Mouse (Mus musculus) left cerebral cortex, postnatal 10 days (tissue): ENCODE measurements around the gene Foxo4. TPM values are rescaled to one million over a fixed set of nuclear protein-coding genes. Genes with fewer than 3 reads are reported as not detected.

Experiments
- DNase-seq, 2 experiments: peaks; one replicate each; pipeline ENCODE4 v3.0.0; 2021 to 2022; ENCODE audit warnings: low spot score in 2 of 2, mixed read lengths in 1 of 2; ENCODE audit errors: extremely low spot score in 1 of 2
- intact Hi-C: fragments of 180-260 bp; cut with DNase I; formaldehyde crosslinking; loops from one replicate; pipeline ENCODE4 v1.15.1; 2025
- total RNA-seq, 2 experiments: library from RNA; stranded (reverse); gene quantifications; 2 replicates each; pipeline ENCODE4 v1.2.3; 2021

Gene Foxo4
- 10 to 100 TPM in 1 of 2 experiments, 1 to 10 TPM in 1; 9.1 to 10.4 TPM for total RNA-seq

DNA sequence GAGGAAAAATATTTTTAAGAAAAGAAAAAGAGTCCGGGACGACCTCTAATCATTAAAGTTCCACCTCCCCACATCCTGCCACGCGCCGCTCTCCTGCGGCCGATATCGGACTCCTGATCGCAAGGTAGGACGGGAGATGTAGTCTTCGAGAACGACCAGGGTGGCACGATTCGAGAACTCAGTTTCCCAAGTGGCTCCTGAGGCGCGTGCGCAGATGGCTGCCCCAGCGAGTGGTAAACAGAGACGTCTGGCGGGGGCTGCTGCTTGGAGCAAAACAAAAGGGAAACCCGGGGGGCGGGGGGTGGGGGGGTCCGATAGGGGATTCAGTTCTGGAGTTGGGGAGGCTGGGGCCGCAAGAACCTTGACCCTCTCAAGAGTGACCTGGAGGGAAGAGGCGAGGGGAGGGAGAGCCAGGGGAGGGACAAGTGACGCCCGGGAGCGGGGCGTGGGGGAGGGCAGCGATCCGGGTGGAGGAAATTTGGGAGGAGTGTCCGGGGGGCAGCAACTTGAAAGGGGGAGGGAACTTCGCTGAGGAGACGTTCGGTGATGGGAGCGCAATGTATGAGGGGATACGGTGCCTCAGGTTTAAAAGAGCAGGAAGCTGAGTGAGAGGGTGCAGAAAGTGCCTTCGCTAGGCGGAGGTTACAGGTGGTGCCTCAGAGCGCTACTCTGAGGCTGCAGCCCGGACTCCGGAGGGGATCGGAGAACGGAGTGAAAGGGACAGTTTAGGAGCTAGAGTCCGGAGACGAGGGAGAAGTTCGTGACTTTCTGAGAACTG lies at the start of gene Foxo4:
Foxo4 (plus strand) TSS at position 577 of the 778 bp plus-strand sequence.
- peak; percentile 85 to 91 for DNase-seq
- intact Hi-C loops = no loop called here

DNA sequence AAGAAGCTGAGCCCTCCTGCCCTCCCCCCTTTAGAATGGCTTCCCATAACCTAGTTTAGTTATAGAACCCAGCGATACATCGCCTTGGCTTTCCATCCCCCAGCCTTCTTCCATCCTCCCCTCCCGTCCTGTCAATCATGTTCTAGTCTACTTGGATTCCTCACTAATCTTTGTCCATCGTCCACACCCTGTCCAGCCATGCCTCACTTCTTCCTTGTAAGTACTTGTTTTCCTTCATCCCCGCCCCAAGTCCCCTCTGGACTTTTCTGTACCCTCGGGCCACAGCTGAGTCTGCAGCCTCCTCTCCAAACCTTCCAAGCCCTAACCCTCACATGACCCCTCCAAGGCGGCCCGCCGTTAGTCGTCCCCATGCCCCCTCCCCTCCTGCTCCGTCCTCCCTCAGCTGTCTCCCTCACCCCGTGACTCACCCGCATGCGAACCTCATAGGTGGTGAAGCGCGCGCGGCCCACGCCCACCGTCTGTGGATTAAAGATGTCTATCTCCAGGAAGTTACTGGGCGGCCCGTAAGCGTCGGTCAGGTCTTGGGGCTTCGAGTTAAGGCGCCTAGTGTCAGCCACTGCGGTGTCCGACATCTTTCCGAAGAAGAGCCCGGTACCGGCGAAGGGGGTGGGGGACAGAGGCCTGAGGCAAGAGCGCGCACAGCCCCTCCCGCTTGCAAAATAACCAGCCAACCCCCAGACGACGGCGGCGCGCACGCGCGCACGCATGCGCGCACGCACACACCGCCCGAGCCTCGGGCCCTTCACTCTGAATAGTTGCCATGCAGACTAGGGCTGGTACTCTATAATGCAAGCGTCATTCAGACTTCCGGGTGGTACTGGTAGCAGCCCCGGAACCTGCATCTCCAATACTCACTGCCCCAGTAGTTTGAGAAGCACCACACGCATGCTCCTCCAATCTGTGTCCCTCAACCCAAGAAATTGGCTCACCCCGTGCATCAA lies 32.2 kb upstream of the Foxo4 start, which contains the start of gene Snx12:
Snx12 (minus strand) TSS at position 730 of the 962 bp plus-strand sequence.
- intact Hi-C loops = no loop called here
- peak; percentile 88 to 89 for DNase-seq

DNA sequence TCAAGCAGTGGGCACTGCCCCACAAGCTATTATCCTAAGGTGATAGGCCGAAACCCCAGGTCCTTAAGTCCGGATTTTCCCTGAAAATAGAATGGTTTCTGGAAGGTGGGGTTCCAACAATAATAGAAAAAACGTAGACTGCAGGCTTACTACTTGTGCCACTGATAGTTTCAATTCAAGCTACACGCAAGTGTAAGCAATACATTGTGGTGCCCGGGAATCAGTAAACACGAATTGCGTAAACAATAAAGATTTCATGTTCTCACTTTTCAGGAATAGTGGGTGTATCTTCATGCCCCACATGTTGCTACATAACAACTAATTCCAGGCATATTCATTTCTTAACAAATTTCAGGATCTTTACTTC lies 31.5 kb upstream of the Foxo4 start:
- no peak for DNase-seq
- intact Hi-C loops = no loop called here

DNA sequence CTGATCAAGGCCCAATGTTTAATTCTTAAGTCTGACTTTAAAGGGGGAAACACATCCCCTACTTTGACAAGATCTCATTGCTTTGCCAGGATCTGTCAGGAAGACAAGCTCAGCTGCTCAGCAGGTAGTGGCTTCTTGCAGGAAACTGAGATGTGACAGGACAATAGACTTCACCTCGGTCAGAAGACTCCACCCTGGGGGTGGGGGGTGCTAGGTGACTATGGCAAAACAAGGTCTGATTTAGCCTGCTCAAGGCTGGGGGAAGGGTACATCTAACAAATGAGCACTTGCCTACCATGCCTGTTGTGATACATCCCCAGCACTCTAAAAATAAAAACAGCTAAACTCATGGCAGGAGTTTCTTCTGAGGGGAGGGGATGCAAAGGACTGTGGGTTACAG lies 9.3 kb upstream of the Foxo4 start:
- DNase-seq = no peak
- intact Hi-C loops = no loop called here

DNA sequence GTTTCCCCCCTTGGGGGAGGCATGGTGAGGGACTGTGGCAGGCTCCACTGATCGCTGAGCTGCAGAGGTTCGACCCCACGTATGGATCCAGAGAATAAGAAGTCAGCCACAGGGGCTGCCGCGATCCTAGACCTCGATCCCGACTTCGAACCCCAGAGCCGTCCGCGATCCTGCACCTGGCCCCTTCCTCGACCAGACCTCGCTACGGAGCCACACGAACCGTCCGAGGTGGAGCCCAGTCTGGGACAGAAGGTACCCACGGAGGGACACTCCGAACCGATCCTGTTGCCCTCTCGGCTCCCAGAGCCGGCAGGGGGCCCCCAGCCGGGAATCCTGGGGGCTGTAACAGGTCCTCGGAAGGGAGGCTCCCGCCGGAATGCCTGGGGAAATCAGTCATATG lies 412 bp downstream of the Foxo4 start:
- intact Hi-C loops = no loop called here
- DNase-seq = no peak

DNA sequence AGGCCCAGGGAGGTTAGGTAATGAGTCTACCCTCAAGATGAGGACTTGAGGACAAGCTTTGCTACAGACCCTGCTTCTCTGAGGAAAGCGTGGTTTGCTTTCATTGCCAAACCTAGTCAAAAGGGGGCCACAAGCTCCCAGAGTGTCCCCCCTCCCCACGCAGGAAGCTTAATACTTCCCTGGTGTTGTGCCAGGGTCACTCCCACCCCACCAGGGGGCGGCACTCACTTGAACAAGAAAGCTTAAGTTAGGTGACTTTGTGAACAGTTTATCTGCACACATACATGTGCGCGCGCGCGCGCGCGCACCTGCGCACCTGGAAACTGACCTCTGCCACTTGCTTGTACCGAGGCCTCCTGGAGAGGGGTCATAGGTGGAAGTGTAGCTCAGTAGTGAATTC lies 2.3 kb downstream of the Foxo4 start:
- intact Hi-C loops = no loop called here
- DNase-seq = peak in 1 of 2 experiments; percentile 35

DNA sequence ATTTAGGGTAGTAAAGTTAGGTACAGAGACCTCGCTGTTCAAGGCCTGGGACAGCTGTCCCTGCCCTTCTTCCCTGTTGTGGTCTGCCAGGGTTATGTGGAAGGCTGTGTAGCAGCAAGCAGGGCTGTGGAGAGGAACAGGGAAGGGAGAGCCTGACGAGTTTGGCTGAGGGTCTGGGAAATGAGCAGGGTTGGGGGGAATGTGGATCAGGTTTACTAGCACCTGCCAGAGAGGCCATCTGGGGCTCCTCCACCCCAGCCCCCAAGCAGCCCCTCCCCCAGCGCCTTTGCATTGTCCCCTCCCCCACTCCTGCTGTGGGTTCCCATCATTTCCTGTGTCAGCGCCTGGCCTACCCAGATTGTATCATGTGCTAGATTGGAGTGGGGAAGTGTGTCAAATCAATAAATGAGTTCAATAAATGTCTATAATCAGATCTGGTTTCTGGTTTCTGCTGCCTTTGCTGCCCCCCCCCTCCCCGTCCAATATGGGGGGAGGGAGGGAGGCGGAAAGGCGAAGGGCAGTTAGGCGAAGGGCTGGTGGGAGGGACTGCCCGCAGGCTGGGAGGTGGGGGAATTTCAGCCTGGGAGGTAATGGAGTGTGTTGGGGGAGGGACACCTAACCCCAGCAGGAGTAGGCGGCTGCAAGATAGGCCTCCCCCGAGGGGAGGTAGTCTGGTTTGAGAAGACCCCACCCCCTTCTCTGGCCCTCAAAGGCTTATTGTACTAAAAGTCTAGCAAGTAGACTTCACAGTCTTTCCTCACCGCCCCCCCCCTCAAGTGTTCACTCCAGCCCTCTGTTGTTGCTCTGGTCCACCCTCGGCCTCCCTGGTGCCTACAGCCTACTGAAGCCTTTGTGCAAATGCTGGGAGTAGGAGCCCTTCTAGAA lies 6.4 kb downstream of the Foxo4 start:
- DNase-seq = no peak
- intact Hi-C loops = no loop called here

DNA sequence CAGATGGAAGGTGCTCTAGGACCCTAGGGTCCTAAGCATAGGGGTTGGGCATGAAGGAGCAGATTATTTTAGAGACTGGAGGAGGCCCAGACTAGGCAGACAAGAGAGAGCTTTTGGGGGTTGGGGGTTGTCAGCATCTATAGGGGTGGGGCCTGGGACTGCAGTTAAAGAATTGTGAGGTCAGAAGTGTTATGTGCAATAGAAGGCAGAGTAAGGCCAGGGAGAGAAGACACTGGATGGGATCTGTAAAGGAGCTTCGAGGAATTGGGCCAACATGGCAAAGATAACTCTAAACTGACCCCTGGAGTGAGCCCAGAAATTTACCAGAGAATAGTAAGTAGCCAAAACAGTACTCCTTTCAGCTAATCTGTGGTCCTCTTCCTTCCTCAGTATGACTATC lies 9.6 kb downstream of the Foxo4 start, which contains the start of gene Gm614:
Gm614 (minus strand) TSS at position 101 of the 400 bp plus-strand sequence.
- DNase-seq = no peak
- intact Hi-C loops = no loop called here

DNA sequence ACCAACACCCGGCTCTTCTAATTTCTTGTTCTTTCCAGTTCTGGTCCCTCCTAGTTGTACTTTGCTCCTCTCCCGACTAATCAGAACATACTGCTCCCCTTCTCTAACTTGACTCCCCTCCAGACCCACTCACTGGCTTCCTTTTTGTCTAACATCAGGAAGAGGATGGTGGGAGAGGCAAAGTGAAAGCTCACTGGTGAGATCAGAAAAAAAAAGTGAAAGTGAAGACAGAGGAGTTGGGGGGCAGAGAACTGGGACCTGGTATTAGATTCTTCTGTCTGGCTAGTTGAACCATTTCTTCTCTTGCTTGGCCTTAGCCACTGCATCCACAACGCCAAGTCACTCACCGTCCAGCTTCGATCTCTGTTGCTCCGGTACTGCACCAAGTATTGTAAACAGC lies 12.3 kb downstream of the Foxo4 start:
- intact Hi-C loops = no loop called here
- no peak for DNase-seq

DNA sequence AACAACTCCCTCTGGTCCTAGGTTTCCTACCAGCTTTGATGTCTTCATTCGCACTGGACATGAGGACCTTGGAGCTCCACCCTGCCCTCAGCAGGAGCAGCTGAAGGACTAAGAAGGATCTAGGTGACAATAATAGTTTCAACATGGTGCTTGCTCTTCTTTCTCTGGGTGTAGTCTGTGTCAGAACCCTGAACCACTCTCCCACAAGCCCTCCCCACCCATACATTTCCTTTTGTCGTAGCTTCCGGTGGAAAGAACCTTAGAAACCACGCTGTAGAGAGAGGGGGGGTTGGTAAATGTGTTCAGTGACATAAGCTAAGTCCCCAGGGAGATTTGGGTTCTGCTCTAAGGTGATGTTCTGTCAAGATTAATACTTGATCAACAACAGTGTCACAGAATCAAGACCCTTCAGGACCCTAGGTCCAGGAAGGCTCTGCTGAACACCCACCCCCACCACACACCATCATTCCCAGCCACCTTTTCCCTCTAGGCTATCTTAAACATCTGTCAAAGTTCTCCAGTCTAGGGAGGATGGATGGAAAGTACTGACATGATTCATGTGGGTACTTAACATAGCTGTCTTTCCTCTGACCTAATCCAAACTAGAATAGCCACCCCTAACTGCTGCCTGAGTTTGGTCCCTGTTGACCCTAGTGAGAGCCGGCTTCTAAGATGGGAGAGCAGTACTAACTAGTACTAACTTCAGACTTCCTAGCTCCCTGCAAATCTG lies 13.9 kb downstream of the Foxo4 start, which contains the start of gene Il2rg:
Il2rg (minus strand) TSS at position 231 of the 730 bp plus-strand sequence.
- intact Hi-C loops = no loop called here
- no peak for DNase-seq

DNA sequence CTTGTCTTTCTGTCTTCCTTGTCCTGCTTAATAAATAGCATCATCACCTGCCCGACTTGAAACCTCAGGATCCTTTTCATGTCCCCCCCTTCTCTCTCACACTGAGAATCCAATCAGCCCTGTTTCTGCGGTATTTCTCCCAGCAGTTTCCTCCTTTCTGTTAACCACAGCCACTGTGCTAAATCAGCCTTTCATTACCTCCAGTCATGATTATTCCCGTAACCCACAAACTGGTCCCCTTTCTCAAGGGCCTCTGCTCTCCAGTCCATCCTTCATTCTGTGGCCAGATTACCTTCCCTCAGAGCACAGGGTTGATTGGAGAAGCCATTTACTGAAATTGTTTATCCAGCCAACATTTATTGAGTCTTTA lies 14.4 kb downstream of the Foxo4 start, which contains the start of gene Gm20489:
Gm20489 (minus strand) TSS at position 269 of the 370 bp plus-strand sequence.
- intact Hi-C loops = no loop called here
- DNase-seq = no peak

DNA sequence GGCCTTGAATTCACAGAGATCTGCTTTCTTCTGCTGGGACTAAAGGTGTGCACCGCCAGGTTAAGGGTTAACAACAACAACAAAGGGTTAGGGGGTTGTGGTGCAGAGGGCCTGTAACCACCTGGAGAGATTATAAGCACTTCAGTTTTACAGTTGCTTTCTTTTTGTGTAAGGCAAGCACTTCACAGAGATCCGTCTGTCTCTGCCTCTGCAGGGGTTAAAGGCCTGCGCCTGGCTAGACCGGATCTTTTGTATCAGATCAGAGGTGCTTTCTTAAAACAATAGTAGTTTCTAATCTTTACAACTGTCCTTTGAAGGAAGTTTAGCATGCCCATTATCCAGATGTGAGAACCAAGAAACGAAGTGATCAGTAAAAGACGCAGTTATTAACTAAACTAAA lies 19.1 kb downstream of the Foxo4 start:
- DNase-seq = no peak
- intact Hi-C loops = no loop called here

DNA sequence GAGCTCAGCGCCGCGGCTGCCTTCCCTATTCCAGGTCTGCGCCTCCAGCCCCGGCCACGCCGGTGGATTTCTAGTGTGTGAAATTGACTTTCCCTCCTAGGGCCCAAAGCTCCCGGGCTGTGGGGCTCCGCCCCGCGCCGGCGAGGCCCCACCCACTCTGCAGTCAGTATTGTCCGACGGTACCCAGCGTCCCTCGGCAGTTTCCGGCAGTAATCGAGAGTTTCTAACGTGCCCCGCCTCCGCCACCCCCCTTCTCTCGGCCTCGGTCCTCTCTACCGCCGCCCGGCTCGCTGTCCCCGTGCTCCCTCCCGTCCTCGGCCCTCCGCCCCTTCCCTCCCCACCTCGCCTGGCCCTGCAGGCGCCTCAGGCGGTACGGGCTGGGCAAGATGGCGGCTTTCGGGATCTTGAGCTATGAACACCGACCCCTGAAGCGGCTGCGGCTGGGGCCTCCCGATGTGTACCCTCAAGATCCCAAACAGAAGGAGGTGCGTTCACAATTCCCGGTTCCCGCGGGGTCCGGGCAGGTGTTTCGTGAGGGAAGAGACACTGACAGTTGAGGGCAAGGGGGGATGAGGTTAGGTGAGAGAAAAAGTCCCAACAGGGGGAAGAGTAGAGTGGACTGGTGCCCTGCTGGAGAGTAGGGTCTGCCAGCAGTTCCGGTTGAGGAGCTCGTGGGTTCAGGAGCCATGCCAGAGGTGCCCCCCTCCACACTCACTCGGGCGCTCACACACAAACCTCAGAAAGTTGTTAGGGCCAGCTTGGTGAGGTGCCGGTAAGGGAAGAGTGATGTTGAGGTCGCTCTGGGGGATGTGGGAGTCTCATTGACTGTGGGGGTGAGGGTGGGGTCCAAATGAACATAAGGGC lies 19.8 kb downstream of the Foxo4 start, which contains the start of gene Med12:
Med12 (plus strand) TSS at position 156 of the 864 bp plus-strand sequence.
- intact Hi-C loops = no loop called here
- peak; percentile 75 to 94 for DNase-seq

DNA sequence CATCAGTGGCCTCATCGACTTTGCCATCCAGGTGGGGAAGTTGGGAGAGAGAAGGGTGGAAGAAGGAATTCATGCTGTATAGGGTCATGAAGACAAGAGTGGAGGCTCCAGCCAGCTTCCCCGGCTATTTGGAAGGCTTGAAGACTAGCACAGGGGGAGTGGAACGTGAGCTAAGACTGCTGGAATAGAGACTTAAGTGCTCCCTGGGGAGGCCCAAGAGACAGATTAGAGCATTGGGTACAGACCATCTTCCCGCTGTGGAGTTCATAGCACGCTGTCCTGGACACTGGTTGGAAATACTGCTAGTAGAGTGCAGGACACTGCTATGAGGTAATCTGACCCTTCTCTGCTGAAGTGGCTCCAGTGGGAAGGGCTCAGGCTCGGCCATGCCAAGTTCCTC lies 28.5 kb downstream of the Foxo4 start:
- DNase-seq = no peak
- intact Hi-C loops = no loop called here

DNA sequence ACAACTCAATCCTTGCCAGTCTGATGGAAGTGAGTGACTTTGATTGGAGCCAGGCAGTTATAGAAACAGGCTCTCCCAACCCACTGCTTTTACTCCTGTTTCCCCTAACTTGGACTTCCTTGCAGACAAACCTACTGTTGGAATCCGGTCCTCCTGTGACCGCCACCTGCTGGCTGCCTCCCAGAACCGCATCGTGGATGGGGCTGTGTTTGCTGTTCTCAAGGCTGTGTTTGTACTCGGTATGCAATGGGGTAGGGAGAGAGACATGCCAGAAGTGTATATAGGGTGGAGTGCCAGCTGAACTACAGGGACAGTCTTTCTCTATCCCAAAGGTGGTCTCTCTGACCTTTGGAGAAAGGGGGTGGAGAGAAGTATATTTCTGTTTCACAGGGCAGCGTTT lies 31.2 kb downstream of the Foxo4 start:
- intact Hi-C loops = loop anchor here (5.0 kb wide), 1 partner anchor 153 kb away; no protein-coding TSS in a partner anchor
- peak in 1 of 2 experiments; percentile 61 for DNase-seq

DNA sequence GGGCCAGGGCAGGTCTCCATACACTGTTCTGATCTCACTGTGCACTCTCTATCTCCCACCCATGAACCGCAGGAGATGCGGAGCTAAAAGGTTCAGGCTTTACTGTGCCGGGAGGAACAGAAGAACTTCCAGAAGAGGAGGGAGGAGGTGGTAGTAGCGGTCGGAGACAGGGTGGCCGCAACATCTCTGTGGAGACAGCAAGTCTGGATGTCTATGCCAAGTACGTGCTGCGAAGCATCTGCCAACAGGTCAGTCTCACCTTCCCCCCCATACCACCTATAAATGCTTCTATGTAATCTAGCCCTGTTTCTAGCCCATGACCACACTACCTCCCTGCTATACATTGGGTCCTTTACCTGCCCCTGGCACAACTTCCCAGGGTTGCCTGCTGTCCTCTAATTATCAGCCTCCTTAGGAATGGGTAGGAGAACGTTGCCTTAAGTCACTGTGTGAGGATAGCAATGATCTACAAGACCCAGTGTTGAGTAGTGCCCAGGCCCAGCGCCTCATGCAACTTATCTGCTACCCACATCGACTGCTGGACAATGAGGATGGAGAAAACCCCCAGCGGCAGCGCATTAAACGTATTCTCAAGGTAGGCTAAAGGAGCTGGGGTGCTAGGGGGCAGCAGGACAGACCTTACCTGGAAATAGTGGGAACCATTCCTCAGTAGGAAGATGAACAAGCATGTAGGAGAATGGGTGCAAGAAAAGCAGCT lies 31.8 kb downstream of the Foxo4 start:
- intact Hi-C loops = loop anchor here (5.0 kb wide), 1 partner anchor 154 kb away; no protein-coding TSS in a partner anchor
- no peak for DNase-seq
